Mouse (Mus musculus) lung, postnatal 0 days (tissue): ENCODE data around the gene Rnf20. TPM values are rescaled to one million over a fixed set of nuclear protein-coding genes. Genes with fewer than 3 reads are reported as not detected.

Source experiments
- ATAC-seq: fragments of 200-750 bp; cut with Nextera tagmentation; 2 replicates; pipeline ENCODE4 v1.8.0; 2017; ENCODE audit warnings: moderate library complexity
- DNase-seq: peaks from one replicate; pipeline ENCODE4 v3.0.0-alpha.2; 2016; ENCODE audit warnings: low spot score
- H3K27ac ChIP-seq: fragments of 300-500 bp; sonication (generic); 2 replicates; pipeline ENCODE4 v1.5.1; 2014; ENCODE audit warnings: antibody characterized with exemption, mild to moderate bottlenecking, low read length, mixed read lengths
- H3K27me3 ChIP-seq: fragments of 300-500 bp; sonication (generic); replicated peaks from 2 replicates; pipeline ENCODE4 v1.6.1; 2014; ENCODE audit warnings: low read length, mixed read lengths; ENCODE audit not compliant: insufficient read depth
- H3K36me3 ChIP-seq: fragments of 300-500 bp; sonication (generic); 2 replicates; pipeline ENCODE4 v1.6.1; 2014; ENCODE audit warnings: low read length, mixed read lengths; ENCODE audit not compliant: insufficient read depth
- H3K4me1 ChIP-seq: fragments of 300-500 bp; sonication (generic); 2 replicates; pipeline ENCODE4 v1.6.1; 2014; ENCODE audit warnings: antibody characterized with exemption, low read depth, low read length, mixed read lengths; ENCODE audit not compliant: insufficient read depth
- H3K4me2 ChIP-seq: fragments of 300-500 bp; sonication (generic); replicated peaks from 2 replicates; pipeline ENCODE4 v1.6.1; 2014; ENCODE audit warnings: low read depth, mild to moderate bottlenecking, low read length, moderate library complexity, mixed read lengths
- H3K4me3 ChIP-seq: fragments of 300-500 bp; sonication (generic); 2 replicates; pipeline ENCODE4 v1.5.1; 2014; ENCODE audit warnings: low read depth, low read length
- H3K9ac ChIP-seq: fragments of 300-500 bp; sonication (generic); replicated peaks from 2 replicates; pipeline ENCODE4 v1.6.1; 2014; ENCODE audit warnings: low read depth, mild to moderate bottlenecking
- H3K9me3 ChIP-seq: fragments of 300-500 bp; sonication (generic); 2 replicates; pipeline ENCODE4 v1.6.1; 2016; ENCODE audit warnings: low read length, mixed read lengths
- CTCF ChIP-seq: IDR thresholded peaks from 2 replicates; pipeline ENCODE4 v1.5.1; 2016; ENCODE audit warnings: antibody characterized with exemption, mild to moderate bottlenecking
- EP300 ChIP-seq: IDR thresholded peaks from 2 replicates; pipeline ENCODE4 v1.6.1; 2016; ENCODE audit warnings: antibody characterized with exemption, mild to moderate bottlenecking, control low read depth
- WGBS: fragments of 180-500 bp; shearing (Covaris S2); extraction: QIAGEN DNeasy Blood & Tissue Kit; methylation state at CpG from one replicate; pipeline ENCODE4 v1.1.7; 2014; 5-methylcytosine and 5-hydroxymethylcytosine counted together
- polyA plus RNA-seq: library from polyadenylated mRNA; unstranded; fragments of >200 nt; fragmentation: Nextera tagmentation; extraction: Ambion mirVana; gene quantifications from 2 replicates; pipeline ENCODE4 v1.2.1, GENCODE M21; 2015

Rnf20 gene
- polyA plus RNA-seq, 1 experiment from 2014 or later = 32.6 TPM

- H3K4me3 ChIP-seq = peak overlapping the region; percentile 70
- peak overlapping the region; percentile 86 for H3K9ac ChIP-seq
- TF ChIP-seq EP300 = no peak
- peak; percentile 1; the same call in 1 of the 2 replicates for TF ChIP-seq CTCF
- H3K4me2 ChIP-seq = peak overlapping the region; percentile 71
- 2% methylated on average over 30 of the region's 30 CpGs for WGBS
- no peaks in the 10 kb centered on the region for H3K4me1 ChIP-seq
- DNase-seq (no peak), ATAC-seq (peak; percentile 59)
- H3K27me3 ChIP-seq = no peaks in the 10 kb centered on the region
- H3K27ac ChIP-seq = peak overlapping the region; percentile 92
- H3K36me3 ChIP-seq = peaks cover 13% of the 10 kb centered on the region; the same call in 1 of the 2 replicates
- no peaks in the 10 kb centered on the region for H3K9me3 ChIP-seq
Measured at GRCm38 (mm10) chr4:49632139-49632481, 304 bp downstream of the Rnf20 start.

- no peak for DNase-seq
- Histone ChIP-seq H3K27me3 (no peaks in the 10 kb centered on the region), H3K27ac (no peak overlapping the region), H3K9me3 (no peaks in the 10 kb centered on the region), H3K9ac (no peak overlapping the region), H3K36me3 (peaks cover 37% of the 10 kb centered on the region), H3K4me3 (no peak overlapping the region), H3K4me2 (no peak overlapping the region), H3K4me1 (no peaks in the 10 kb centered on the region)
- ATAC-seq = no peak
- WGBS = 90% methylated on average over 11 of the region's 11 CpGs
- TF ChIP-seq CTCF = no peak
- TF ChIP-seq EP300 = no peak
Measured at GRCm38 (mm10) chr4:49637821-49638220, 6.0 kb downstream of the Rnf20 start.

- ATAC-seq (no peak), DNase-seq (no peak)
- Histone ChIP-seq H3K36me3 (peaks cover 38% of the 10 kb centered on the region), H3K27ac (no peak overlapping the region), H3K4me2 (no peak overlapping the region), H3K4me3 (no peak overlapping the region), H3K27me3 (no peaks in the 10 kb centered on the region), H3K9me3 (no peaks in the 10 kb centered on the region), H3K9ac (no peak overlapping the region), H3K4me1 (no peaks in the 10 kb centered on the region)
- 51% methylated on average over 2 of the region's 2 CpGs for WGBS
- TF ChIP-seq CTCF = peak; percentile 39
- TF ChIP-seq EP300 = no peak
Measured at GRCm38 (mm10) chr4:49639913-49640312, 8.1 kb downstream of the Rnf20 start.

GRCm38 (mm10) chr4:49659421-49659820, 27.6 kb downstream of the Rnf20 start:
- no peaks in the 10 kb centered on the region; the same call in 1 of the 2 replicates for H3K4me1 ChIP-seq
- TF ChIP-seq CTCF = no peak
- no peak for TF ChIP-seq EP300
- peaks cover 13% of the 10 kb centered on the region for H3K36me3 ChIP-seq
- no peaks in the 10 kb centered on the region for H3K27me3 ChIP-seq
- H3K4me3 ChIP-seq = no peak overlapping the region
- H3K27ac ChIP-seq = no peak overlapping the region
- no peak for ATAC-seq
- no peak for DNase-seq
- H3K9ac ChIP-seq = no peak overlapping the region
- 71% methylated on average over 1 of the region's 1 CpGs for WGBS
- H3K9me3 ChIP-seq = no peaks in the 10 kb centered on the region
- H3K4me2 ChIP-seq = no peak overlapping the region

- H3K27me3 ChIP-seq = no peaks in the 10 kb centered on the region
- peak overlapping the region; percentile 55 for H3K27ac ChIP-seq
- H3K4me1 ChIP-seq = no peaks in the 10 kb centered on the region; the same call in 1 of the 2 replicates
- WGBS = 62% methylated on average over 9 of the region's 9 CpGs
- TF ChIP-seq EP300 = 0 out of 2 replicates have a peak, but pooled peaks have one; percentile 15
- no peak for TF ChIP-seq CTCF
- DNase-seq (peak; percentile 57), ATAC-seq (peak; percentile 78)
- H3K4me2 ChIP-seq = no peak overlapping the region
- no peaks in the 10 kb centered on the region for H3K9me3 ChIP-seq
- no peaks in the 10 kb centered on the region; the same call in 1 of the 2 replicates for H3K36me3 ChIP-seq
- H3K4me3 ChIP-seq = no peak overlapping the region
- H3K9ac ChIP-seq = no peak overlapping the region
Measured at GRCm38 (mm10) chr4:49661664-49662063, 29.9 kb downstream of the Rnf20 start.

GRCm38 (mm10) chr4:49662231-49662630, 30.4 kb downstream of the Rnf20 start:
- H3K27me3 ChIP-seq = no peaks in the 10 kb centered on the region
- H3K4me2 ChIP-seq = no peak overlapping the region
- no peak overlapping the region for H3K4me3 ChIP-seq
- DNase-seq = peak; percentile 65
- H3K27ac ChIP-seq = peak overlapping the region; percentile 55; the same call in 1 of the 2 replicates
- no peaks in the 10 kb centered on the region; the same call in 1 of the 2 replicates for H3K36me3 ChIP-seq
- H3K9ac ChIP-seq = no peak overlapping the region
- H3K9me3 ChIP-seq = no peaks in the 10 kb centered on the region
- TF ChIP-seq CTCF = no peak
- TF ChIP-seq EP300 = no peak
- peak; percentile 83 for ATAC-seq
- WGBS = 60% methylated on average over 4 of the region's 4 CpGs
- H3K4me1 ChIP-seq = no peaks in the 10 kb centered on the region; the same call in 1 of the 2 replicates

- Histone ChIP-seq H3K9me3 (no peaks in the 10 kb centered on the region), H3K4me2 (no peak overlapping the region), H3K27ac (no peak overlapping the region), H3K4me3 (no peak overlapping the region), H3K27me3 (no peaks in the 10 kb centered on the region), H3K9ac (no peak overlapping the region), H3K4me1 (no peaks in the 10 kb centered on the region; the same call in 1 of the 2 replicates), H3K36me3 (no peaks in the 10 kb centered on the region; the same call in 1 of the 2 replicates)
- WGBS = 76% methylated on average over 5 of the region's 5 CpGs
- ATAC-seq = no peak
- no peak for DNase-seq
- TF ChIP-seq CTCF (no peak), EP300 (no peak)
Measured at GRCm38 (mm10) chr4:49664850-49665249, 33.0 kb downstream of the Rnf20 start.
